Mouse (Mus musculus) cerebellum, adult 2 months (tissue): Measurements from ENCODE around the gene Abca8b. TPM values are rescaled to one million over a fixed set of nuclear protein-coding genes. Genes with fewer than 3 reads are reported as not detected.

Source experiments
- DNase-seq, 2 experiments: peaks; one replicate each; pipeline ENCODE4 v3.0.0; 2021
- H3K27ac ChIP-seq: fragments of 200-500 bp; 2 replicates; pipeline ENCODE4 v1.5.1; 2012; ENCODE audit warnings: low read length, control low read depth, inconsistent platforms; ENCODE audit not compliant: insufficient read depth
- H3K27me3 ChIP-seq: fragments of 200-500 bp; 2 replicates; pipeline ENCODE4 v1.6.1; 2012; ENCODE audit warnings: inconsistent platforms, mild to moderate bottlenecking, low read length, moderate library complexity; ENCODE audit not compliant: control insufficient read depth, insufficient read depth
- H3K4me1 ChIP-seq: fragments of 200-500 bp; 2 replicates; pipeline ENCODE4 v1.6.1; 2011; ENCODE audit warnings: low read length; ENCODE audit not compliant: control insufficient read depth, insufficient read depth
- H3K4me3 ChIP-seq: fragments of 200-500 bp; replicated peaks from 2 replicates; pipeline ENCODE3; 2011; ENCODE audit warnings: mild to moderate bottlenecking, low read depth, low read length, control low read depth; ENCODE audit not compliant: insufficient read depth
- CTCF ChIP-seq: fragments of 200-500 bp; IDR thresholded peaks from 2 replicates; pipeline ENCODE4 v1.5.1; 2011; ENCODE audit warnings: low read depth, mild to moderate bottlenecking, control low read depth, low read length, moderate library complexity, borderline replicate concordance; ENCODE audit not compliant: insufficient read depth
- POLR2A ChIP-seq: fragments of 200-500 bp; IDR thresholded peaks from 2 replicates; pipeline ENCODE4 v1.6.1; 2011; ENCODE audit warnings: low read length, control low read depth, borderline replicate concordance; ENCODE audit not compliant: insufficient read depth
- WGBS: fragments of 180-500 bp; shearing (Covaris S2); methylation state at CpG from one replicate; pipeline ENCODE4 v1.1.7; 2018; 5-methylcytosine and 5-hydroxymethylcytosine counted together
- polyA plus RNA-seq: library from polyadenylated mRNA; depleted of rRNA; stranded (reverse); fragments of >200 nt; gene quantifications from 2 replicates; pipeline ENCODE4 v1.2.3, GENCODE M21; 2012; rRNA removed

The Abca8b gene
- polyA plus RNA-seq = 11.8 and 13.3 TPM in 2 replicates

GRCm38 (mm10) chr11:109995624-109996023, at the start of gene Abca8b:
Abca8b (minus strand) TSS chr11:109995845.
- DNase-seq = peak; percentile 92 to 97
- under 1% methylated on average over 15 of the region's 15 CpGs for WGBS
- H3K4me1 ChIP-seq = peaks cover 5% of the 10 kb centered on the region
- peak; percentile 62; the same call in 1 of the 2 replicates for TF ChIP-seq POLR2A
- no peak for TF ChIP-seq CTCF
- H3K27me3 ChIP-seq = no peaks in the 10 kb centered on the region
- H3K27ac ChIP-seq = peak within 1 kb of the TSS; percentile 52
- H3K4me3 ChIP-seq = peak within 1 kb of the TSS; percentile 75

GRCm38 (mm10) chr11:110037795-110038194, 42.1 kb upstream of the Abca8b start:
- H3K4me3 ChIP-seq = no peak overlapping the region
- DNase-seq = no peak
- TF ChIP-seq POLR2A (no peak), CTCF (no peak)
- no peaks in the 10 kb centered on the region for H3K4me1 ChIP-seq
- H3K27ac ChIP-seq = no peak overlapping the region
- H3K27me3 ChIP-seq = no peaks in the 10 kb centered on the region
- 82% methylated on average over 2 of the region's 2 CpGs for WGBS

- DNase-seq = no peak
- Histone ChIP-seq H3K4me1 (no peaks in the 10 kb centered on the region), H3K4me3 (no peak overlapping the region), H3K27me3 (no peaks in the 10 kb centered on the region), H3K27ac (no peak overlapping the region)
- no peak for TF ChIP-seq CTCF
- TF ChIP-seq POLR2A = no peak
- 74% methylated on average over 7 of the region's 7 CpGs for WGBS
These were observed 33.5 kb upstream of the Abca8b start for GRCm38 (mm10) chr11:110028913-110029695.

GRCm38 (mm10) chr11:110010836-110011546, 15.3 kb upstream of the Abca8b start:
- no peak overlapping the region for H3K27ac ChIP-seq
- no peak overlapping the region for H3K4me3 ChIP-seq
- WGBS = 79% methylated on average over 2 of the region's 2 CpGs
- no peaks in the 10 kb centered on the region for H3K4me1 ChIP-seq
- no peaks in the 10 kb centered on the region for H3K27me3 ChIP-seq
- no peak for DNase-seq
- no peak for TF ChIP-seq POLR2A
- no peak for TF ChIP-seq CTCF

GRCm38 (mm10) chr11:109995013-109995412, 632 bp downstream of the Abca8b start:
- WGBS = 0% methylated on average over 3 of the region's 3 CpGs
- Histone ChIP-seq H3K4me3 (peak overlapping the region; percentile 75), H3K27me3 (no peaks in the 10 kb centered on the region), H3K27ac (peak overlapping the region; percentile 42), H3K4me1 (peaks cover 5% of the 10 kb centered on the region)
- DNase-seq = peak; percentile 50 to 54
- TF ChIP-seq CTCF (no peak), POLR2A (0 out of 2 replicates have a peak, but pooled peaks have one; percentile 14)

GRCm38 (mm10) chr11:109994014-109994413, 1.6 kb downstream of the Abca8b start:
- 43% methylated on average over 6 of the region's 6 CpGs for WGBS
- TF ChIP-seq CTCF = no peak
- no peak for TF ChIP-seq POLR2A
- no peak for DNase-seq
- Histone ChIP-seq H3K4me3 (peak overlapping the region; percentile 57), H3K27ac (peak overlapping the region; percentile 63), H3K27me3 (no peaks in the 10 kb centered on the region), H3K4me1 (peaks cover 5% of the 10 kb centered on the region)

- H3K4me3 ChIP-seq = no peak overlapping the region
- DNase-seq = no peak
- peaks cover 5% of the 10 kb centered on the region for H3K4me1 ChIP-seq
- WGBS = 61% methylated on average over 3 of the region's 3 CpGs
- no peak for TF ChIP-seq CTCF
- no peak for TF ChIP-seq POLR2A
- H3K27ac ChIP-seq = no peak overlapping the region
- H3K27me3 ChIP-seq = no peaks in the 10 kb centered on the region
These were observed 4.4 kb downstream of the Abca8b start for GRCm38 (mm10) chr11:109991270-109991669.
